Mouse (Mus musculus): ENCODE data around the gene Hmox1. TPM values are rescaled to one million over a fixed set of nuclear protein-coding genes. Genes with fewer than 3 reads are reported as not detected.

Gene Hmox1
- polyA plus RNA-seq, 1 experiment = 23.9 TPM

DNA sequence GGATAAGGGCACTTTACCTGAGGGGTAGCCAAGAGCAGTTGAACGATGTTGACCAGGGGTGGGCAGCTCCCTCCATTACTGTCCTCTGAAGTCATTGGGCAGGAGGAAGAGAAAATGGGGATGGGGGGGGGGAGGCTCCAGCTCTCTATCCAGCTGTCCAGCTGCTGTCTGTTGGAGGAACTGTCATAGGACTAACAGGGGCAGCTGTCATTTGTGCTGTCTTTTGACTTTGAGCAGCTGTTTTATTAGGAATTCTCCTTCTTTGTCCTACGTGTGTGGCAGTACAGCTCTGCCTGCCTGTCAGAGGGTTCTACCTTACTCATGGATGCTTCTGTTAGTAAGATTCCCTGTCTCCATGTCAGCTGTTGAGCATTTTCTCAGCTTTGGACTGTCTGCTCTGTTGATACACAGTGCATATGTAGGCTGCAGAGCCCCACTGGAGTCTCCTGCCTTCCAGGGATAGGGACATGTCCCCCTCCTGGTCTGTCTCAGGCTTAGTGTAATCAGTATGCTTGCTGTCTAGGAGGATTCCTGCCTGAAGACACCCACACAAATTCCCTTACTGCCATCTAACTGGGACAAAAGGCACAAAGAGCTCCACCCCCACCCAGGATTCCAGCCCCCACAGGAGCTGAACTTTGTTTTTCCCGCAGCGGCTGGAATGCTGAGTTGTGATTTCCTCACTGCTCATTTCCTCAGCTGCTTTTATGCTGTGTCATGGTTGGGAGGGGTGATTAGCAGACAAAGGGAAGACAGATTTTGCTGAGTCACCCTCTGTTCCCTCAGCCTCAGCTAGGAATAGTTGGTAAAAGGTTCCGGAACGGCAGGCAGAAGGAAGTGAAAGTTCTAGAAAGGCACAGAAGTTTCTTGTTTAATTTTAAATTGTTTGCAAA, 4.2 kb upstream of the Hmox1 start:
- DNase-seq (ENCODE audit: low read depth) = peak; percentile 51

DNA sequence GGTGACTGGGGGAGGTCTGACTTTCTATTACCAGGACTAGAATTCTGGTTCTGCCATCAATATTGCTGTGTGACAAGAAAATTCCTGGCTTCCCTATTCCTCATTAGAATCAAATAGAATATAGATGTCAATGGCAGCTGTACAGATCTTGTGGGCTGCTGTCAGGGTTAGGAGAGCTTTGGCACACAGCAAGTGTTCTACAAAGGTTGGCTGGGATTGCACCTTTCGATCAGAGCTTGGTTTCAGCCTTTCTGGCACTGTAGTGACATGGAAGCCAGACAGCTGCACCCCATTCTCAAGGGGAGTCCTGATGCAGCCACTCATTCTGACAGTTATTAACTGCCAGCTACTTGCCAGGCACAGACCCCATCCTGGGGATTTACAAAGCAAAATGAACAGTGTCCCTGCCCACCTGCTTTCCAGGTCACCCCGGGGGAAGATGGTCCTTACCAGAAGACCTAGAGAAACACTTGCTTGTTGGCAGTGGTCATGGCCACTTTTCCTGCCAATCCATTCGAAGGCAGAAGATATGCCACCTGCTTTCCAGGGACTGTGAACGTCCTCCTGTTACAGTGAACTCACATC, 2.5 kb upstream of the Hmox1 start:
- no peak for DNase-seq (ENCODE audit: low read depth)

DNA sequence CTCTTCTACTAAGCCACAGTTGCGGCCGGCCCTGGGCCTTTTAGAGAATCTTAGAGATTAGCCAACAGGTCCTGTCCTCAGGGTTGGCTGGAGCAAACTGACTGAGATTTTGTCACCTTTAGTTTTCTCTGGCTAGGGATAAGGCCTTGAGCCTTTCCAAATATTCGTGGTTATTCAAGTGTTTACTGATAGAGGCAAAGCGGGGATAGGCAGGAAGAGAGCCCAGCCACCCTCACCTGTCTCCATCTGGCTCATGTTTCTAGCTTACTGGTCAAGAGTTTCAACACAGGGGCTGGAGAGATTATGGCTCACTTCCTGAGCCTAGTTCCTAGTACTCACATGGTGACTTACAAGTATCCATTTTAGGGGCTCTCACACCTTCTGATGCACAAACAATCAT, 9.5 kb downstream of the Hmox1 start:
- no peak for DNase-seq (ENCODE audit: low read depth)

DNA sequence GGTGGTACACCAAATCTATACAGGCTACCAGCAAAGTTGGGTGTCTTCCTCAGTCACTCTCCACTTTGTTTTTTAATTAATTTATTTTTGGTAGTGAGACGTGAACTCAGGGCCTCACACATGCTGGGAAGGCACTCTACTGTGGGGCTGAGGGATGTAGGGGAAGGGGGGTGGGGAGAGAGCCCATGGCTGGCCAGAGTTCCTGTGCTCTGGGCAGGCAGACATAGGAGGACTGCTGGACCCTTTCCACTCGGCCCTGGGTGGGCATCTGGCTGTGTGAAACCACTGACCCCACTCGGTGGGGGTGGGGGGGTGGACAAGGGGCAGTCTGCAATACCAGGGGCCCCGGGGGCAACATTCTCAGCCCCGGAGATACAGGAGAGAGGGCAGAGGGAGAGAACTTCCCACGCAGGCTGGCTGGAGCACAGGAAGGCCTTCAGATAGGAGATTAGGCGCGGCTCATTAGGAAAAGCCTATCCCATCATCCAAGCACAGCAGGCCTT, 10.0 kb downstream of the Hmox1 start:
- DNase-seq (ENCODE audit: low read depth) = no peak

DNA sequence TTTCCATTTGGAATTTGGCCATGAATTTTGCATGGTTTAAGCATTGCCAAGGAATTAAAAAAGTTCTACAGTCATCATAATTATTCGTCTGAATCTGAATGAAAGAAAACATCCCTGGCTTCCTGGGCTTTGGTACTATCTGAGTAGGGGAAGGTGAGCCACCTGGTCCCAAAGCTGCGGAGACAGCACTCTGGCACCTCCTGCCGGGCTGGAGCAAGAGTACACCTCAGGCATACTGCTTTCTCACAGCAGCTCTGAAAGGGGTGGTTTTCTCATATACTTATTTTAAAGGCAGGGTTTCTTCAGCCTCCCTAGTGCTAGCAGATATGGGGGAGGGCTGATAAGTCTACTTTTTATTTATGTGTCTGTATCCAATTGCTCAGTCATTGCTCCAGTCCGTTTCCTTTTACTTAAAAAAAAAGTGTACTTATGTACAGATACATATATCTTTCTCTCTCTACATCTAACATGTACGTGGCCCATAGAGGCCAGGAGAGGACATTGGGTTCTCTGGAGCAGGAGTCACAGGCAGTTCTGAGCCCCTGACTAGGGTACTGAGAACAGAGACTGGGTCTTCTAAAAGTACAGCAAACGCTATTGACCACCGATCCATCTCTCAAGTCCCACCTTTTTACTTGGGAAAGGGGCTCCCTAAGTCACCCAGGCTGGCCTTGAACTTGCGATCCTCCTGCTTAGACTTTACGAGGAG, 15.3 kb downstream of the Hmox1 start:
- DNase-seq (ENCODE audit: low read depth) = no peak

DNA sequence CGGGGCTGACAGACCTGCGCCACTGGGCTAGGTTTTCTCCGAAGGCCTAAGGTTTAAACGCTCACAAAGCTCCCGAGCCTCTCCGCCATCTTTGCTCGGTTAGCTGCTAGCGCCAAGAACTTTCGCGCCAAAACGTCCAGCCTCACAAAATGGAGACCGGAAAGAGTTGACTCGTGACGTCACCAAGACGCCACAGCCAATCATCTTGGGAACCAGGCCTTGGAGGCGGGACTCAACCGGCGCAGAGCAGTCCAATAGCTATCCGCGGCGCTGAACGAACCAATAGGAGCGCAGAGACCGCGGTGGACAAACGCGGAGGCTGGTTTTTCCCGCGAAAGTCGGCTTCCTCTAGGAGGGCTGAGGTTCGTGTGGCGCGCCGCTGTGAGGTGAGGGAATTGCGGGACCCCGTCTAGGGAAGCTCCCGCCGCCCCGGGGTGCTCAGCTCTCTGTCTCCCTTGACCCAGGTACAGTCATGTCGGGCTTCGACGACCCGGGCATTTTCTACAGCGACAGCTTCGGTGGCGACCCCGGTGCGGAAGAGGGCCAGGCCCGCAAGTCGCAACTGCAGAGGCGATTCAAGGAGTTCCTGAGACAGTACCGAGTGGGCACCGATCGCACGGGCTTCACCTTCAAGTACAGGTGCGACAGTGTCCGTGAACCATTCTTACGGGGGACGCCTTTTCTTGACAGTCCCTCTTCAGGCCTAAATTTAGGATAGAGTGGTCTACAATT, 16.0 kb downstream of the Hmox1 start, which contains the start of gene Mcm5:
TSS of gene Mcm5 (plus strand) at position 334 of the 732 bp plus-strand sequence.
- peak; percentile 90 for DNase-seq (ENCODE audit: low read depth)

DNA sequence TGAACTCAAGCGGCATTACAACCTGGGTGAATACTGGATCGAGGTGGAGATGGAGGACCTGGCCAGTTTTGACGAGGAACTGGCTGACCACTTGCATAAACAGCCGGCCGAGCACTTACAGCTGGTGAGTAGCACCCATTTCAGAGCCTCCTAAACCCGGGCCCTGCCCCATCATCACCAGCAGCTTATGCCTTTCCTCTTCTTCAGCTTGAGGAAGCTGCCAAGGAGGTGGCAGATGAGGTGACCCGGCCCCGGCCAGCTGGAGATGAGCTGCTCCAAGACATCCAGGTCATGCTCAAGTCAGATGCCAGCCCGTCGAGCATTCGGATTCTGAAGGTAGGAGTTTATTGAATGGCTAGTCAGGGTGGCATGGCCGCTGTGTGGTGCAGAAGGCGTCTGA, 16.7 kb downstream of the Hmox1 start:
- no peak for DNase-seq (ENCODE audit: low read depth)

DNA sequence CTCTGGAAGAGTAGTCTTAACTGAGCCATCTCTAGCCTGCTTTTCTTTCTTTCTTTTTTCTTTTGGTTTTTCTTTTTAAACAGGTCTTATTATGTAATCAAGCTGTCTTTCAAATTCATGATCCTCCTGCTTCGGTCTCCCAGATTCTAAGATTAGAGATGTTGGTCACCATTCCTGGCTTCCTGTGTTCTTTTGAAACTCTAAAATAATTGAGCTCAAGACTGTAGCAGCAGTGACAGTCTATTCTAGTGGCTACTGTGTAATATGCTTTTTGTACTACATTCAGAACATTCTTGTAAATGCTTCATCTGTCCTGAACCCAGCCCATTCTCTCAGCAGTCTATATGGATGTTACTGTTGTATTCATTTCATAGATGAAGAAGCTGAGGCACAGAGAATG, 25.1 kb downstream of the Hmox1 start:
- DNase-seq (ENCODE audit: low read depth) = no peak

DNA sequence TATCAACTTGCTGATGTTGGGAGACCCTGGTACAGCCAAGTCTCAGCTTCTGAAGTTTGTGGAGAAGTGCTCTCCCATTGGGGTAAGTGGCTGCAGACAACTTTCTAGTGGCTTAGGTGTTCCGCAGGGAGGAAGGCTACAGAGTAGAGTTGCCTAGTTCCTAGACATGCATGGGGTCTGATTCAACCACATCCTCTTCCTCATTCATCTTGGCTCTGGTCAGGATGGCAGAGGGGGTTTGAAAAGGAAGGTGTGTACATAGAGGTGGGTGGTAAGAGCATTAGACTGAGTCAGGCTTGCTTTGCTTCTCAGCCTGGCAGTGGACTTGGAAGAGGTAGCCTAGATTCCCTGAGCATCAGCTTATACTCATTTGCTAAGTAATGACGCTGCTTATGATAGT, 25.9 kb downstream of the Hmox1 start:
- DNase-seq (ENCODE audit: low read depth) = no peak

DNA sequence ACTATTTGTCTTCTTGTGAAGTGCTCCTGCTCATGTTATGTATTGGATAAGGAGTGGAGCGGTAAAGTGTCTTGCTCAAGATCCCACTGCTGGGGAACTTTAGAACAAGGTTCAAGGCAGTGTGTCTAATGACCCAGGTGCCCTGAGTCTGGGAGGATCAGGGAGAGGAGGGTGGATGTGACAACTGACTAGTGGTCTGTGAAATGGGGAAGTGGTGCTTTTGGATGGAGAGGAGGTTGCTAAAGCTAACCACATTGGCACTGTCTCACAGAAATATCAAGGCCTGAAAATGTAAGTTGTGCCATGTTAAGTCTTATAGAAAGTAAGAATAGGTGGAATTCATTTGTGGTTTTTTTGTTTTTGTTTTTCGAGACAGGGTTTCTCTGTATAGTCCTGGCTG, 26.3 kb downstream of the Hmox1 start:
- no peak for DNase-seq (ENCODE audit: low read depth)

DNA sequence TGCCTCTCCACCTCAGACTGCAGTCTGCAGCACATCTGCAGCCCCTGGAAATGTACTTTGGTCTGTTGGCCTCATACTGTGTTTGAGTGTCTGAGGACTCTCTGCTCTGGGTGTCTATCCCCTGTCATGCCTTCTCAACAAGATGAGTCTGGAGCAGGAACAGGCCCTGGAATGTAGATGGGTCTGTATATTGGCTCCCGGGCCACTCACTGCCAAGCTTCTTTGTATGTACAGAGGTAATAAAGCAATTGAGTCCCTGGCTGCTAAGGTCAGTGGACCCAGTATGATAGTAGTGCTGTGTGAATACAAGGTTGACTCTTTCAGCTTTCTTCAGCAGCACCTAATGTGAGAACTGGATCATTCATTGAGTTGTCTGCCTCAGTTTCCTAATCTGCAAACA, 34.0 kb downstream of the Hmox1 start:
- no peak for DNase-seq (ENCODE audit: low read depth)

DNA sequence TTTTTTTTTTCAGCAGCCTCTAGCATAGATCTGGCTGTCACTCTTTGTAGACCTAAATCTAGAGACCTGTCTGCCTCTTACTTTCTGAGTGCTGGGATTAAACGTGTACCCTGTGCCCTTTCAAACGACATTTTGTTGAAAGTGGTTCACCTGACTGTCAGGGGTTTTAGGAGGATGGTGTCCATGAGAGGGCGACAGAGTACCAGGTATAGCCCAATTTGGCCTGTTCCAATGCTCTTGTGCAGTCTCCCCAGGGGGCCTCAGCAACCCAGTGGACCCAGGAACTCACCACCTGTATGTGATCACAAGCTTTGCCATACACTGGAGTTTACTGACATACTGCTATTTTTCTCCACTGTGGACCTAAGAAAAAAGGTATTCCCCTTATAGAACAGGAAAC, 39.1 kb downstream of the Hmox1 start:
- no peak for DNase-seq (ENCODE audit: low read depth)

DNA sequence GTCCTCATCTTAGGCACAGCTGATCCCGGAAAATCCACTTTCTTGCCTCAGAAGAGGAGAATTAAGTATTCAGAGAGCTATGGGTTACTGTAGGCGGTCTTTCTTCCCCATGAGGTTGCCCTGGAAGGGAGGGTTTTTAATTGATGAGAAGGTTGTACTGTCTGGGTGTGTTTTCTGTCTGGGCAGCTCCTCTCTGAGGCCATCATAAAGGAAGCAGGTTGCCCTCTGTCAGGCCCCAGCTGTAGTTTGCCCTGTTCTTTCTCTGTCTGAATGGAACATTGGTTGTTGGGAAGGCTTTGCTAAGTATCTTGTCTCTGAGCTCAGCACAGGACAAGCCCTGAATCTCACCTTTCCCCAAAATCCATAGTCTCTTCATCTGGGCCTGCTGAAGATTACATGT, 40.0 kb downstream of the Hmox1 start:
- DNase-seq (ENCODE audit: low read depth) = no peak

DNA sequence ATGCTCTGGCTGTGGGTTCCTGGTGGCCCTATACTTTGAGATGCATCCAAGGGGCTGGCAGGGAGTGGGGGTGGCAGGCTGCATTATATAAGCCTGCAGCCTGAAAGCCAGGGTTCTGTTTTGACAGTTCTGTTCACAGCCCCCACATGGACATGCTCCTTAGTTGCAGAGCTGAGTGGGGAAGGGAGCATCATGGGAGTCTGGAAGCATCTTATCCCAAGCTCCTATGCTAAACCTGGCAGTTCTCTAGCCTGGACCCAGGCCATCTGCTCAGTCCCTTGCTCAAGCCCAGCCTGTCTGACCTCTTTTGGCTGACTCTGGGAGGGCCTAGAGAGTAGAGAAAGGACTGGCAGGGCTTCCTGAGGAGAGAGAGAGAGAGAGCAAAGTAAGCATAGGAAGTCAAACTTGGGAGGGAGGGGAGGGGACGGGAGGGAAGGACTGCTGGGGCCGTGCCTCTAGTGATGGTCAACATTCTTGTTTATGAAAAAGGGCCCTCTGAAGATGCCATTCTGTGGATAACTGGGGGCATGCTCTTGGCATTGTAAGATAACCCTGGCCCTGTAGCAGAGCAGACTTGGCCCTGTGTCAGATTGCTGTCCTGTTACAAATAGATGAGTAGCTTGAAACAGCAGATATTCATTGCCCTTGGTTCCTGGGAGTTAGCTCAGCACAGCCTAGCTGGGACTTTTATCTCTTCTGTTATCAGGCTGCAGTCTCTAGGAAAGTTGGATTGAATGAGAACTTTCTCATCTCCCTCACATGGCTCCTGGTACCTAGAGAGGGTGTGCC, 41.4 kb downstream of the Hmox1 start:
- no peak for DNase-seq (ENCODE audit: low read depth)

DNA sequence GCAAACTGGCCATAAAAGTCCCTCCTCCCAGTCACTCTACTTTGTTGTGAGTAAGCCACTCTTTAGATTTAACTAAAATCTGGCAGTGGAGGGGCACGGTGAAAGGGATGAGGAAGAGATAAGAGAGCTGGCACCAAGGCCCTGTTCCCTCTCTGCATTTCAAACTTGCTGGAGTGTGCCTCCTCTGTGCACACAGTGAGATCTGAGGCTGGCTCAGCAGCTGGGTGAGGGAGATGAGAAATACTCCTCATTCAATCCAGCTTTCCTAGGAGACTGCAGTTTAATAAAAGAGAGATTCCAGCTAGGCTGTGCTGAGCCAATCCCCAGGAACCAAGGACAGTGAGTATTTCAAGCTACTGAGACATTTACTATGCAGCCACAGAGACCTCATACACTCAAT, 42.3 kb downstream of the Hmox1 start:
- no peak for DNase-seq (ENCODE audit: low read depth)

DNA sequence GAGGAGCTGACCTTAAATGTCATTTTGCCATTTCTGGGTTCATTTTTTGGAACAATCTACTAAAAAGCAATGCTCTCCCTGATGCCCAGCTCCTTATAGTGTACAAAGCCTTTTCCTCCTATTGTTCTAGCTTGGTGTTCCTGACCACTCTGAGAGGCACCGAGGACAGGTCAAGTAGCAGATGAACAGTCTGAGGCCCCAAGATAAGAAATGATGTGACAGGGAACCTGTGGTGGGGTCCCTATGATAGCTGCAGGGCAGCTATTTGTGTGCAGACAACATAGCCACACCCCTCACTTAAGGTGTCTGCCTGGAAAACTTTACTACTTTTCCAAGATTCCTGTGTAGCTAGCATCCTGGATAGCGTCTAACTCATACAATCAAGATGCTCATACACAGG, 42.8 kb downstream of the Hmox1 start:
- no peak for DNase-seq (ENCODE audit: low read depth)

DNA sequence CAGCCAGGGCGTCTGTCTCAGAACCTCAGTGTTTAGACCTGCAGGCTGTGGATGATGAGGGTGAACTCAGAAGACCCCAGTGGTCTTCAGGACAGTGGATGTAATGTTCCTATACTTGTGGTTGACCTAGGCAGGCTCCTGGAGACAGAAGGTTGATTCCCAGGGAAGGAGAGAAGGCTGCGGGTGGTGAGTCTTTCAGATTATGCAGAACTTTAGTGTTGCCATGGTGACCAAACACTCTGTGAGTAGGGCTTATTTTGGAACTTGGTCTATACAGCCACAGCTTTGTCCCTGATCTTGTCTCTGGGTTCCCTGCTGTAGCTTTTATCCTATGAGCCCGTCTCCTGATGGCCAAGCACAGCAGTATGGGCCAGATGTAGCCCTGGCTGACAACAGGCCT, 44.1 kb downstream of the Hmox1 start:
- no peak for DNase-seq (ENCODE audit: low read depth)

All from gonadal fat pad, adult 2 months (tissue).